Mouse (Mus musculus): ENCODE measurements around the gene Il18r1. TPM values are rescaled to one million over a fixed set of nuclear protein-coding genes. Genes with fewer than 3 reads are reported as not detected.

Il18r1 gene
- polyA plus RNA-seq, 1 experiment from 2014 or later, result 0.54 TPM

- no peak overlapping the region for H3K4me3 ChIP-seq (ENCODE audit: low read length)
- H3K4me2 ChIP-seq (ENCODE audit: low read depth, low read length), result no peak overlapping the region
- H3K27ac ChIP-seq (ENCODE audit: low read length), result no peak overlapping the region
- H3K36me3 ChIP-seq (ENCODE audit: control insufficient read depth, insufficient read depth), result no peaks in the 10 kb centered on the region
- ATAC-seq (replicated peaks; ENCODE audit: extremely low read depth, insufficient read depth, low FRiP score), result no peak
- no peaks in the 10 kb centered on the region for H3K27me3 ChIP-seq (ENCODE audit: control insufficient read depth, insufficient read depth, low read length)
- H3K9me3 ChIP-seq (replicated peaks; ENCODE audit: control insufficient read depth, low read length), result no peaks in the 10 kb centered on the region
- no peak overlapping the region for H3K9ac ChIP-seq (ENCODE audit: low read length)
- WGBS, result 67% methylated on average over 2 of the region's 2 CpGs
- no peaks in the 10 kb centered on the region for H3K4me1 ChIP-seq (ENCODE audit: control insufficient read depth, insufficient read depth, low read length)
These were observed 33.2 kb upstream of the Il18r1 start for GRCm38 (mm10) chr1:40432169-40432568.

GRCm38 (mm10) chr1:40435936-40436335, 29.4 kb upstream of the Il18r1 start:
- Histone ChIP-seq H3K9me3 (replicated peaks; ENCODE audit: control insufficient read depth, low read length) (no peaks in the 10 kb centered on the region), H3K36me3 (ENCODE audit: control insufficient read depth, insufficient read depth) (no peaks in the 10 kb centered on the region), H3K4me1 (ENCODE audit: control insufficient read depth, insufficient read depth, low read length) (no peaks in the 10 kb centered on the region), H3K4me2 (ENCODE audit: low read depth, low read length) (no peak overlapping the region), H3K27ac (ENCODE audit: low read length) (no peak overlapping the region), H3K4me3 (ENCODE audit: low read length) (no peak overlapping the region), H3K27me3 (ENCODE audit: control insufficient read depth, insufficient read depth, low read length) (no peaks in the 10 kb centered on the region), H3K9ac (ENCODE audit: low read length) (no peak overlapping the region)
- ATAC-seq (replicated peaks; ENCODE audit: extremely low read depth, insufficient read depth, low FRiP score), result no peak
- WGBS, result 80% methylated on average over 3 of the region's 3 CpGs

- Histone ChIP-seq H3K4me3 (ENCODE audit: low read length) (no peak overlapping the region), H3K9ac (ENCODE audit: low read length) (no peak overlapping the region), H3K4me2 (ENCODE audit: low read depth, low read length) (no peak overlapping the region), H3K9me3 (replicated peaks; ENCODE audit: control insufficient read depth, low read length) (no peaks in the 10 kb centered on the region), H3K27ac (ENCODE audit: low read length) (no peak overlapping the region), H3K36me3 (ENCODE audit: control insufficient read depth, insufficient read depth) (no peaks in the 10 kb centered on the region), H3K27me3 (ENCODE audit: control insufficient read depth, insufficient read depth, low read length) (no peaks in the 10 kb centered on the region), H3K4me1 (ENCODE audit: control insufficient read depth, insufficient read depth, low read length) (no peaks in the 10 kb centered on the region)
- 74% methylated on average over 2 of the region's 2 CpGs for WGBS
- ATAC-seq (replicated peaks; ENCODE audit: extremely low read depth, insufficient read depth, low FRiP score), result no peak
These were observed 28.0 kb upstream of the Il18r1 start for GRCm38 (mm10) chr1:40437340-40437739.

GRCm38 (mm10) chr1:40439504-40439903, 25.8 kb upstream of the Il18r1 start:
- H3K27ac ChIP-seq (ENCODE audit: low read length), result no peak overlapping the region

GRCm38 (mm10) chr1:40444800-40445199, 20.6 kb upstream of the Il18r1 start:
- H3K27me3 ChIP-seq (ENCODE audit: control insufficient read depth, insufficient read depth, low read length), result no peaks in the 10 kb centered on the region
- H3K9ac ChIP-seq (ENCODE audit: low read length), result no peak overlapping the region
- H3K36me3 ChIP-seq (ENCODE audit: control insufficient read depth, insufficient read depth), result no peaks in the 10 kb centered on the region
- no peaks in the 10 kb centered on the region for H3K9me3 ChIP-seq (replicated peaks; ENCODE audit: control insufficient read depth, low read length)
- H3K4me2 ChIP-seq (ENCODE audit: low read depth, low read length), result no peak overlapping the region
- no peak for ATAC-seq (replicated peaks; ENCODE audit: extremely low read depth, insufficient read depth, low FRiP score)
- WGBS, result 68% methylated on average over 3 of the region's 3 CpGs
- no peak overlapping the region for H3K27ac ChIP-seq (ENCODE audit: low read length)
- H3K4me3 ChIP-seq (ENCODE audit: low read length), result no peak overlapping the region
- H3K4me1 ChIP-seq (ENCODE audit: control insufficient read depth, insufficient read depth, low read length), result no peaks in the 10 kb centered on the region

More at GRCm38 (mm10) chr1:40439504-40439903, 25.8 kb upstream of the Il18r1 start:
- no peak overlapping the region for H3K9ac ChIP-seq (ENCODE audit: low read length)
- H3K27me3 ChIP-seq (ENCODE audit: control insufficient read depth, insufficient read depth, low read length), result no peaks in the 10 kb centered on the region
- no peaks in the 10 kb centered on the region for H3K36me3 ChIP-seq (ENCODE audit: control insufficient read depth, insufficient read depth)
- no peaks in the 10 kb centered on the region for H3K4me1 ChIP-seq (ENCODE audit: control insufficient read depth, insufficient read depth, low read length)
- no peak overlapping the region for H3K4me3 ChIP-seq (ENCODE audit: low read length)
- no peaks in the 10 kb centered on the region for H3K9me3 ChIP-seq (replicated peaks; ENCODE audit: control insufficient read depth, low read length)
- ATAC-seq (replicated peaks; ENCODE audit: extremely low read depth, insufficient read depth, low FRiP score), result no peak
- H3K4me2 ChIP-seq (ENCODE audit: low read depth, low read length), result no peak overlapping the region
- 76% methylated on average over 8 of the region's 8 CpGs for WGBS

- no peaks in the 10 kb centered on the region for H3K36me3 ChIP-seq (ENCODE audit: control insufficient read depth, insufficient read depth)
- H3K4me3 ChIP-seq (ENCODE audit: low read length), result no peak overlapping the region
- no peaks in the 10 kb centered on the region for H3K27me3 ChIP-seq (ENCODE audit: control insufficient read depth, insufficient read depth, low read length)
- H3K27ac ChIP-seq (ENCODE audit: low read length), result no peak overlapping the region
- H3K9me3 ChIP-seq (replicated peaks; ENCODE audit: control insufficient read depth, low read length), result no peaks in the 10 kb centered on the region
- no peak for ATAC-seq (replicated peaks; ENCODE audit: extremely low read depth, insufficient read depth, low FRiP score)
- WGBS, result 85% methylated on average over 4 of the region's 4 CpGs
- no peak overlapping the region for H3K9ac ChIP-seq (ENCODE audit: low read length)
- no peak overlapping the region for H3K4me2 ChIP-seq (ENCODE audit: low read depth, low read length)
- no peaks in the 10 kb centered on the region for H3K4me1 ChIP-seq (ENCODE audit: control insufficient read depth, insufficient read depth, low read length)
These were observed 2.0 kb downstream of the Il18r1 start for GRCm38 (mm10) chr1:40467306-40467705.

GRCm38 (mm10) chr1:40468805-40469204, 3.5 kb downstream of the Il18r1 start:
- Histone ChIP-seq H3K9me3 (replicated peaks; ENCODE audit: control insufficient read depth, low read length) (no peaks in the 10 kb centered on the region), H3K36me3 (ENCODE audit: control insufficient read depth, insufficient read depth) (no peaks in the 10 kb centered on the region), H3K27me3 (ENCODE audit: control insufficient read depth, insufficient read depth, low read length) (no peaks in the 10 kb centered on the region), H3K4me3 (ENCODE audit: low read length) (no peak overlapping the region), H3K4me2 (ENCODE audit: low read depth, low read length) (no peak overlapping the region), H3K9ac (ENCODE audit: low read length) (no peak overlapping the region), H3K27ac (ENCODE audit: low read length) (no peak overlapping the region), H3K4me1 (ENCODE audit: control insufficient read depth, insufficient read depth, low read length) (no peaks in the 10 kb centered on the region)
- WGBS, result 53% methylated on average over 2 of the region's 2 CpGs
- no peak for ATAC-seq (replicated peaks; ENCODE audit: extremely low read depth, insufficient read depth, low FRiP score)

GRCm38 (mm10) chr1:40469900-40470299, 4.5 kb downstream of the Il18r1 start:
- no peak overlapping the region for H3K9ac ChIP-seq (ENCODE audit: low read length)
- WGBS, result 79% methylated on average over 12 of the region's 12 CpGs
- no peak for ATAC-seq (replicated peaks; ENCODE audit: extremely low read depth, insufficient read depth, low FRiP score)

GRCm38 (mm10) chr1:40472401-40472800, 7.0 kb downstream of the Il18r1 start:
- no peaks in the 10 kb centered on the region for H3K9me3 ChIP-seq (replicated peaks; ENCODE audit: control insufficient read depth, low read length)
- no peak overlapping the region for H3K4me3 ChIP-seq (ENCODE audit: low read length)
- no peak for ATAC-seq (replicated peaks; ENCODE audit: extremely low read depth, insufficient read depth, low FRiP score)
- no peak overlapping the region for H3K9ac ChIP-seq (ENCODE audit: low read length)
- no peak overlapping the region for H3K4me2 ChIP-seq (ENCODE audit: low read depth, low read length)
- H3K27ac ChIP-seq (ENCODE audit: low read length), result no peak overlapping the region
- no peaks in the 10 kb centered on the region for H3K4me1 ChIP-seq (ENCODE audit: control insufficient read depth, insufficient read depth, low read length)
- no peaks in the 10 kb centered on the region for H3K36me3 ChIP-seq (ENCODE audit: control insufficient read depth, insufficient read depth)
- WGBS, result 63% methylated on average over 1 of the region's 1 CpGs
- no peaks in the 10 kb centered on the region for H3K27me3 ChIP-seq (ENCODE audit: control insufficient read depth, insufficient read depth, low read length)

More at GRCm38 (mm10) chr1:40469900-40470299, 4.5 kb downstream of the Il18r1 start:
- no peaks in the 10 kb centered on the region for H3K27me3 ChIP-seq (ENCODE audit: control insufficient read depth, insufficient read depth, low read length)
- H3K27ac ChIP-seq (ENCODE audit: low read length), result no peak overlapping the region
- no peak overlapping the region for H3K4me2 ChIP-seq (ENCODE audit: low read depth, low read length)
- H3K36me3 ChIP-seq (ENCODE audit: control insufficient read depth, insufficient read depth), result no peaks in the 10 kb centered on the region
- no peaks in the 10 kb centered on the region for H3K9me3 ChIP-seq (replicated peaks; ENCODE audit: control insufficient read depth, low read length)
- H3K4me1 ChIP-seq (ENCODE audit: control insufficient read depth, insufficient read depth, low read length), result no peaks in the 10 kb centered on the region
- H3K4me3 ChIP-seq (ENCODE audit: low read length), result no peak overlapping the region

- Histone ChIP-seq H3K4me2 (ENCODE audit: low read depth, low read length) (no peak overlapping the region), H3K27ac (ENCODE audit: low read length) (no peak overlapping the region), H3K4me1 (ENCODE audit: control insufficient read depth, insufficient read depth, low read length) (no peaks in the 10 kb centered on the region), H3K4me3 (ENCODE audit: low read length) (no peak overlapping the region), H3K9ac (ENCODE audit: low read length) (no peak overlapping the region), H3K27me3 (ENCODE audit: control insufficient read depth, insufficient read depth, low read length) (no peaks in the 10 kb centered on the region), H3K36me3 (ENCODE audit: control insufficient read depth, insufficient read depth) (no peaks in the 10 kb centered on the region), H3K9me3 (replicated peaks; ENCODE audit: control insufficient read depth, low read length) (no peaks in the 10 kb centered on the region)
- ATAC-seq (replicated peaks; ENCODE audit: extremely low read depth, insufficient read depth, low FRiP score), result no peak
- 79% methylated on average over 4 of the region's 4 CpGs for WGBS
These were observed 8.3 kb downstream of the Il18r1 start for GRCm38 (mm10) chr1:40473640-40474039.
